Mouse (Mus musculus): ENCODE measurements around the gene Add1. TPM values are rescaled to one million over a fixed set of nuclear protein-coding genes. Genes with fewer than 3 reads are reported as not detected.

The Add1 gene
- total RNA-seq, 2 experiments from 2014 or later = 127 to 136 TPM

- no peak for DNase-seq (ENCODE audit: low spot score in 2 of 2)
Measured at GRCm38 (mm10) chr5:34593202-34593727, 19.8 kb downstream of the Add1 start.

- DNase-seq (ENCODE audit: low spot score in 2 of 2) = no peak
Measured at GRCm38 (mm10) chr5:34604576-34604975, 31.1 kb downstream of the Add1 start.

GRCm38 (mm10) chr5:34607100-34607880, 33.8 kb downstream of the Add1 start:
- DNase-seq (ENCODE audit: low spot score in 2 of 2) = no peak

GRCm38 (mm10) chr5:34608226-34608625, 34.8 kb downstream of the Add1 start:
- no peak for DNase-seq (ENCODE audit: low spot score in 2 of 2)

GRCm38 (mm10) chr5:34609966-34610365, 36.5 kb downstream of the Add1 start:
- no peak for DNase-seq (ENCODE audit: low spot score in 2 of 2)

- DNase-seq (ENCODE audit: low spot score in 2 of 2) = no peak
Measured at GRCm38 (mm10) chr5:34632996-34633395, 59.5 kb downstream of the Add1 start.

GRCm38 (mm10) chr5:34633641-34634040, 60.2 kb downstream of the Add1 start:
- no peak for DNase-seq (ENCODE audit: low spot score in 2 of 2)

GRCm38 (mm10) chr5:34634746-34635400, 61.4 kb downstream of the Add1 start:
- DNase-seq (ENCODE audit: low spot score in 2 of 2) = no peak

- DNase-seq (ENCODE audit: low spot score in 2 of 2) = no peak
Measured at GRCm38 (mm10) chr5:34635665-34636192, 62.3 kb downstream of the Add1 start.

GRCm38 (mm10) chr5:34636481-34637287, 63.2 kb downstream of the Add1 start, which contains the start of gene Mfsd10:
Mfsd10 (minus strand) TSS chr5:34637212.
- peak; percentile 70 to 73 for DNase-seq (ENCODE audit: low spot score in 2 of 2)

- DNase-seq (ENCODE audit: low spot score in 2 of 2) = no peak
Measured at GRCm38 (mm10) chr5:34637591-34638156, 64.2 kb downstream of the Add1 start.

- DNase-seq (ENCODE audit: low spot score in 2 of 2) = no peak
Measured at GRCm38 (mm10) chr5:34641991-34642390, 68.5 kb downstream of the Add1 start.

GRCm38 (mm10) chr5:34642932-34643331, 69.5 kb downstream of the Add1 start:
- no peak for DNase-seq (ENCODE audit: low spot score in 2 of 2)

- DNase-seq (ENCODE audit: low spot score in 2 of 2) = peak; percentile 51 to 66
Measured at GRCm38 (mm10) chr5:34647581-34647980, 74.1 kb downstream of the Add1 start.

- no peak for DNase-seq (ENCODE audit: low spot score in 2 of 2)
Measured at GRCm38 (mm10) chr5:34652961-34653360, 79.5 kb downstream of the Add1 start.

- DNase-seq (ENCODE audit: low spot score in 2 of 2) = no peak
Measured at GRCm38 (mm10) chr5:34654881-34655280, 81.4 kb downstream of the Add1 start.

- DNase-seq (ENCODE audit: low spot score in 2 of 2) = no peak
Measured at GRCm38 (mm10) chr5:34657556-34657955, 84.1 kb downstream of the Add1 start.

- DNase-seq (ENCODE audit: low spot score in 2 of 2) = peak; percentile 97 to 98
Measured at GRCm38 (mm10) chr5:34659686-34660590, 86.5 kb downstream of the Add1 start, which contains the start of the genes Nop14 and Grk4. Nop14 (minus strand) TSS chr5:34660148. Grk4 (plus strand) TSS chr5:34660379.

GRCm38 (mm10) chr5:34660591-34661130, 87.2 kb downstream of the Add1 start:
- DNase-seq (ENCODE audit: low spot score in 2 of 2) = no peak
